In the genomic region with DNA sequence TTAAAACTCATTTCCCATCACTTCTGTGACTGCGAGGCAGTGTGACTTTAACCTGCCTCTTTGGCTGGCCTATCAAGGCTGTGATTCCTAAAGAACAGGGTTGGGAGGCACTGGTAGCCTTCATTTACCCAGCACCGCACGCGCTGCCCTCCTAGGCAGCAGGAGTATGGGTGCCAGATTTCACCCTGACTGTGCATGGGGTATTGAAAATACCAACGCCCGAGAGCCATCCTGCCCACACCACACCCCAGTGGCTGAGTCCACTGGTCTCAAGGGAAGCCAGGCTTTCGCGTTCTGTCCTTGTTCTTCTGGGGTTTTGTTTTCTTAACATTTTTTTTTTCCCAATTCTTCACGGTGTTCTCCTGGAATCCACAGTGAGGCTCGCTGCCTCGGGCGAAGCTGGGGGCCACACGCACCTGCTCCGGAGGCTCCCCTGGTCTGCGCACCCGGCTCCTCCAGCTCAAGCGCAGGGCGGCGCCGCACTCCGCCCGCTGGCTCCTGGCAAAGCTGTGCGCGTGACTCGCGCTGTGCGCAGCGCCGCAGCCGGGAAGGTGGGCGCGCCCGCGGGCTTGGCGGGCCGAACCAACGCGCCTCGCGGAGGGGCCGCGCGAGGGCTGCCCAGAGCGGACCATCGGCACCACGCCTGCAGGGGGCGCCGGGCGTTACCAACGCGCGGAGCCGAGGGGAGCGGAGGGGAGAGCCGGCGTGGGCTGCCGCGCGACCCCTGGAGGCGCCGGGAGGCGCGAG, we compare ENCODE assay signal across 8 mouse cellular contexts. TPM values are rescaled to one million over a fixed set of nuclear protein-coding genes. Genes with fewer than 3 reads are reported as not detected.
DNase-seq lines count a peak whose midpoint lies in the region; ATAC-seq and TF ChIP-seq lines count a peak whose summit lies in the region.

A gene (plus strand): TSS at position 572 of the 747 bp plus-strand sequence.

- peak within 1 kb of the TSS; percentile 92 for H3K4me2 ChIP-seq in forebrain, embryonic 16.5 days (ENCODE audit: low read length)
- peak within 1 kb of the TSS; percentile 79 for H3K4me2 ChIP-seq in liver, postnatal 0 days (ENCODE audit: low read depth, low read length)
- H3K4me2 ChIP-seq in neural tube, embryonic 13.5 days: peak within 1 kb of the TSS; percentile 82

- peak; percentile 96 for ATAC-seq in forebrain, embryonic 16.5 days
- peak; percentile 93 for ATAC-seq in liver, postnatal 0 days
- ATAC-seq in neural tube, embryonic 13.5 days (ENCODE audit: low read depth): peak; percentile 95

- no peak for TF ChIP-seq EP300 in liver, postnatal 0 days (IDR thresholded peaks at IDR 0.05; ENCODE audit: low read depth)

- TF ChIP-seq CTCF in E14TG2a.4 (conservative IDR thresholded peaks at IDR 0.05; ENCODE audit: low read length): no peak
- TF ChIP-seq CTCF in liver, postnatal 0 days (IDR thresholded peaks at IDR 0.05; ENCODE audit: low read depth): peak; percentile 45

- intact Hi-C loops in heart, postnatal 14 days (cut with DNase I): loop anchor here (1.0 to 2.0 kb wide), 5 partner anchors 13 to 114 kb away; a partner anchor contains a TSS

- WGBS in forebrain, embryonic 16.5 days: under 1% methylated on average over 61 of the region's 63 CpGs
- 1% methylated on average over 48 of the region's 63 CpGs for WGBS in liver, postnatal 0 days (ENCODE audit: insufficient replicate concordance)
- WGBS in neural tube, embryonic 13.5 days: under 1% methylated on average over 60 of the region's 63 CpGs

- peak; percentile 93 for DNase-seq in cerebellum, adult 11 months
- DNase-seq in heart, postnatal 14 days: peak; percentile 96
- peak; percentile 92 to 95 for DNase-seq in layer of hippocampus, adult 18-20 months (ENCODE audit: low spot score in 2 of 2)
- peak; percentile 87 for DNase-seq in liver, postnatal 0 days
- DNase-seq in testis, postnatal 14 days (ENCODE audit: low spot score): peak; percentile 86

- H3K4me1 ChIP-seq in E14TG2a.4 (replicated peaks; ENCODE audit: low read depth, low read length): peaks cover 36% of the 10 kb centered on the region
- H3K4me1 ChIP-seq in forebrain, embryonic 16.5 days (replicated peaks; ENCODE audit: control insufficient read depth, insufficient read depth, low read length): peaks cover 24% of the 10 kb centered on the region
- peaks cover 17% of the 10 kb centered on the region for H3K4me1 ChIP-seq in liver, postnatal 0 days (ENCODE audit: insufficient read depth)
- peaks cover 29% of the 10 kb centered on the region for H3K4me1 ChIP-seq in neural tube, embryonic 13.5 days (replicated peaks)

- peak within 1 kb of the TSS; percentile 81 for H3K9ac ChIP-seq in forebrain, embryonic 16.5 days (replicated peaks; ENCODE audit: low read depth, low read length)
- H3K9ac ChIP-seq in liver, postnatal 0 days (replicated peaks): peak within 1 kb of the TSS; percentile 75
- peak within 1 kb of the TSS; percentile 90 for H3K9ac ChIP-seq in neural tube, embryonic 13.5 days

- peak within 1 kb of the TSS; percentile 67 for H3K27ac ChIP-seq in forebrain, embryonic 16.5 days (ENCODE audit: low read length)
- peak within 1 kb of the TSS; percentile 87 for H3K27ac ChIP-seq in liver, postnatal 0 days (ENCODE audit: low read depth)
- peak within 1 kb of the TSS; percentile 81 for H3K27ac ChIP-seq in neural tube, embryonic 13.5 days (replicated peaks)

- no peaks in the 10 kb centered on the region for H3K36me3 ChIP-seq in E14TG2a.4 (ENCODE audit: insufficient read depth, low read length)
- H3K36me3 ChIP-seq in forebrain, embryonic 16.5 days (ENCODE audit: control insufficient read depth, insufficient read depth): no peaks in the 10 kb centered on the region
- H3K36me3 ChIP-seq in liver, postnatal 0 days (replicated peaks; ENCODE audit: insufficient read depth, low read length): no peaks in the 10 kb centered on the region
- no peaks in the 10 kb centered on the region for H3K36me3 ChIP-seq in neural tube, embryonic 13.5 days

- H3K27me3 ChIP-seq in E14TG2a.4 (ENCODE audit: insufficient read depth, low read length): peaks cover 37% of the 10 kb centered on the region
- H3K27me3 ChIP-seq in forebrain, embryonic 16.5 days (replicated peaks; ENCODE audit: control insufficient read depth, insufficient read depth, low read length): no peaks in the 10 kb centered on the region
- H3K27me3 ChIP-seq in liver, postnatal 0 days (ENCODE audit: insufficient read depth, low read length): no peaks in the 10 kb centered on the region
- H3K27me3 ChIP-seq in neural tube, embryonic 13.5 days: no peaks in the 10 kb centered on the region; the same call in 1 of the 2 replicates

- H3K9me3 ChIP-seq in E14TG2a.4 (ENCODE audit: low read length): no peaks in the 10 kb centered on the region
- no peaks in the 10 kb centered on the region for H3K9me3 ChIP-seq in forebrain, embryonic 16.5 days (ENCODE audit: control insufficient read depth, low read length)
- no peaks in the 10 kb centered on the region for H3K9me3 ChIP-seq in liver, postnatal 0 days (ENCODE audit: low read length)
- H3K9me3 ChIP-seq in neural tube, embryonic 13.5 days: no peaks in the 10 kb centered on the region

- peak within 1 kb of the TSS; percentile 82 for H3K4me3 ChIP-seq in E14TG2a.4 (replicated peaks; ENCODE audit: low read length)
- peak within 1 kb of the TSS; percentile 61 for H3K4me3 ChIP-seq in forebrain, embryonic 16.5 days (replicated peaks; ENCODE audit: low read length)
- H3K4me3 ChIP-seq in liver, postnatal 0 days (ENCODE audit: low read depth, low read length): peak within 1 kb of the TSS; percentile 51
- H3K4me3 ChIP-seq in neural tube, embryonic 13.5 days: peak within 1 kb of the TSS; percentile 80

RNA-seq across cellular contexts. Expression of the gene that starts here (rescaled TPM):
- 64.6 and 74.8 TPM in 2 replicates for polyA plus RNA-seq in forebrain, embryonic 16.5 days (2015; fragmentation: Nextera tagmentation; extraction: Ambion mirVana)
- 10 to 100 TPM; 43.8 to 51.1 TPM for total RNA-seq in heart, postnatal 14 days (2021)
- 100 to 1,000 TPM; 119 to 124 TPM for total RNA-seq in layer of hippocampus, adult 18-20 months (2021)
- polyA plus RNA-seq in liver, postnatal 0 days (2015; fragmentation: Nextera tagmentation; extraction: Ambion mirVana): 1.9 and 2.1 TPM in 2 replicates
- 74.5 and 79.3 TPM in 2 replicates for polyA plus RNA-seq in neural tube, embryonic 13.5 days (2015; fragmentation: Nextera tagmentation; extraction: Ambion mirVana)

Comparison
In these comparisons a context has a peak if more than half of its experiments do, and no peak if none do; other contexts are left out.
1. Peak in every context shown above with its lines: DNase-seq, ATAC-seq, H3K4me3 ChIP-seq and H3K27ac ChIP-seq.
2. RNA of the gene that starts here (polyA plus RNA-seq): 64.6 to 74.8 TPM in forebrain, embryonic 16.5 days and 74.5 to 79.3 TPM in neural tube, embryonic 13.5 days; 1.9 to 2.1 TPM in liver, postnatal 0 days; every median in the first group is over 10 times any median in the second.